Mouse (Mus musculus) intestine, embryonic 16.5 days (tissue): ENCODE measurements around the gene Rbfox3. TPM values are rescaled to one million over a fixed set of nuclear protein-coding genes. Genes with fewer than 3 reads are reported as not detected.
"Not testable (repeated sequence)": the region's sequence is repeated elsewhere in the genome, so short reads cannot be mapped to it uniquely, and the experiment has no call there.

Experiments
- ATAC-seq: fragments of 200-750 bp; cut with Nextera tagmentation; 2 replicates; pipeline ENCODE4 v1.8.0; 2017; ENCODE audit warnings: moderate TSS enrichment, moderate library complexity
- H3K27ac ChIP-seq: fragments of 300-500 bp; sonication (generic); 2 replicates; pipeline ENCODE4 v1.5.1; 2014; ENCODE audit warnings: mild to moderate bottlenecking, low read length
- H3K27me3 ChIP-seq: fragments of 300-500 bp; sonication (generic); replicated peaks from 2 replicates; pipeline ENCODE4 v1.6.1; 2014; ENCODE audit warnings: low read length, control low read depth, mixed read lengths; ENCODE audit not compliant: control insufficient read depth, insufficient read depth
- H3K36me3 ChIP-seq: fragments of 300-500 bp; sonication (generic); 2 replicates; pipeline ENCODE4 v1.6.1; 2014; ENCODE audit warnings: low read length, control low read depth; ENCODE audit not compliant: control insufficient read depth, insufficient read depth
- H3K4me1 ChIP-seq: fragments of 300-500 bp; sonication (generic); 2 replicates; pipeline ENCODE4 v1.6.1; 2014; ENCODE audit warnings: low read length, control low read depth, mixed read lengths; ENCODE audit not compliant: control insufficient read depth, insufficient read depth
- H3K4me2 ChIP-seq: fragments of 300-500 bp; sonication (generic); 2 replicates; pipeline ENCODE4 v1.6.1; 2014; ENCODE audit warnings: low read depth, low read length, control low read depth
- H3K4me3 ChIP-seq: fragments of 300-500 bp; sonication (generic); 2 replicates; pipeline ENCODE4 v1.5.1; 2014; ENCODE audit warnings: mild to moderate bottlenecking, low read length
- H3K9ac ChIP-seq: fragments of 300-500 bp; sonication (generic); 2 replicates; pipeline ENCODE4 v1.6.1; 2014; ENCODE audit warnings: low read depth, low read length
- H3K9me3 ChIP-seq: fragments of 300-500 bp; sonication (generic); 2 replicates; pipeline ENCODE4 v1.6.1; 2016; ENCODE audit warnings: low read length, control low read depth; ENCODE audit not compliant: control insufficient read depth
- WGBS: fragments of 180-500 bp; shearing (Covaris S2); extraction: QIAGEN DNeasy Blood & Tissue Kit; methylation state at CpG from one replicate; pipeline ENCODE4 v1.1.7; 2014; 5-methylcytosine and 5-hydroxymethylcytosine counted together
- polyA plus RNA-seq: library from polyadenylated mRNA; unstranded; fragments of >200 nt; fragmentation: Nextera tagmentation; extraction: Ambion mirVana; gene quantifications from 2 replicates; pipeline ENCODE4 v1.2.1, GENCODE M21; 2015

Gene Rbfox3
- polyA plus RNA-seq, 1 experiment from 2014 or later = 0.98 TPM

DNA sequence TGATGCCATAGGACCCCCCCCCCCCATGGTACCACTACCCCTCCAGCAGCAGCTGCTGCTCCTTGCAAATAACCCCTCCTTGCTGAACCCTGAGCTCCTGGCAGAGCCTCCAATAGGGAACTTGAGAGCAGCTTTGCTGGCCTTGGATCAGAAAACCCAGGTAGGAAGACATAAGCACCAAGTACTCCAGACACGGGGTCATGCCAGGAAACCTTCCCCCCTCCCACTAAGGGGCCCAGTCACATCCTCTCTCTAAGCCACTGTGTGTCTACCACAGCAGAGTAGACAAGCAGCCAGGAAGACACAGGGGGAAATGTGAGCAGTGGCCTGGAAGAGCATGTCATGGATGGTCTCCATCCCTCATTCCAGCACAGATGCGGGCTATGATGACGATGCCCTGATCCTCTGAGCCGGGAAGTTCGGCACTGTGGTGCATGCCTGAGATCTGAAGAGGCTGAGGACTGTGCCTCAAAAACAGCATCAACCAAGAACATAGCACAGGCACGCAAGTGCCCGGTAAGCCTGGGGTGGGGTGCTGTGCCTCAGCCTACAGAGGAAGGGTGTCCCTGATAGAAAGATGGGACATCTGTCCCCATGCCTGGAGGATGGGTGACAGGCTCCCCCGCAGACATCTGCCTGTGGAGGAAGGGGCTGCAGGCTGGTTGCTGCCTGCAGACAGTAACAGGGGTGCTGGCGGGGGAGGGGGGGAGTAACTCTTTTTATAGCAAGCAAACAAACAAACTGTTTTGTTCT, 119.1 kb downstream of the Rbfox3 start:
- 71% methylated on average over 9 of the region's 9 CpGs for WGBS
- H3K4me2 ChIP-seq = no peak overlapping the region
- no peak overlapping the region for H3K9ac ChIP-seq
- ATAC-seq = no peak
- H3K9me3 ChIP-seq = no peaks in the 10 kb centered on the region
- no peak overlapping the region for H3K27ac ChIP-seq
- H3K36me3 ChIP-seq = no peaks in the 10 kb centered on the region
- no peaks in the 10 kb centered on the region for H3K4me1 ChIP-seq
- no peaks in the 10 kb centered on the region for H3K27me3 ChIP-seq
- no peak overlapping the region for H3K4me3 ChIP-seq

- ATAC-seq = no peak
- no peaks in the 10 kb centered on the region for H3K36me3 ChIP-seq
- no peak overlapping the region for H3K4me2 ChIP-seq
- H3K27ac ChIP-seq = no peak overlapping the region
- no peak overlapping the region for H3K4me3 ChIP-seq
- no peaks in the 10 kb centered on the region for H3K4me1 ChIP-seq
- no peaks in the 10 kb centered on the region for H3K27me3 ChIP-seq
- H3K9me3 ChIP-seq = no peaks in the 10 kb centered on the region
- 62% methylated on average over 6 of the region's 6 CpGs for WGBS
- no peak overlapping the region for H3K9ac ChIP-seq
Measured at GRCm38 (mm10) chr11:118791391-118791790, 120.0 kb downstream of the Rbfox3 start.

GRCm38 (mm10) chr11:118788091-118788490, 123.3 kb downstream of the Rbfox3 start:
- no peak overlapping the region for H3K9ac ChIP-seq
- H3K27me3 ChIP-seq = no peaks in the 10 kb centered on the region
- 100% methylated on average over 1 of the region's 1 CpGs for WGBS
- H3K27ac ChIP-seq = no peak overlapping the region
- no peak for ATAC-seq
- H3K36me3 ChIP-seq = no peaks in the 10 kb centered on the region
- no peaks in the 10 kb centered on the region for H3K9me3 ChIP-seq
- no peak overlapping the region for H3K4me3 ChIP-seq
- no peaks in the 10 kb centered on the region for H3K4me1 ChIP-seq
- H3K4me2 ChIP-seq = no peak overlapping the region

- H3K36me3 ChIP-seq = no peaks in the 10 kb centered on the region
- H3K9ac ChIP-seq = no peak overlapping the region
- ATAC-seq = no peak
- H3K4me2 ChIP-seq = no peak overlapping the region
- H3K4me3 ChIP-seq = no peak overlapping the region
- no peaks in the 10 kb centered on the region for H3K9me3 ChIP-seq
- no peaks in the 10 kb centered on the region for H3K4me1 ChIP-seq
- H3K27ac ChIP-seq = no peak overlapping the region
- 87% methylated on average over 5 of the region's 5 CpGs for WGBS
- no peaks in the 10 kb centered on the region for H3K27me3 ChIP-seq
Measured at GRCm38 (mm10) chr11:118782677-118783076, 128.7 kb downstream of the Rbfox3 start.

DNA sequence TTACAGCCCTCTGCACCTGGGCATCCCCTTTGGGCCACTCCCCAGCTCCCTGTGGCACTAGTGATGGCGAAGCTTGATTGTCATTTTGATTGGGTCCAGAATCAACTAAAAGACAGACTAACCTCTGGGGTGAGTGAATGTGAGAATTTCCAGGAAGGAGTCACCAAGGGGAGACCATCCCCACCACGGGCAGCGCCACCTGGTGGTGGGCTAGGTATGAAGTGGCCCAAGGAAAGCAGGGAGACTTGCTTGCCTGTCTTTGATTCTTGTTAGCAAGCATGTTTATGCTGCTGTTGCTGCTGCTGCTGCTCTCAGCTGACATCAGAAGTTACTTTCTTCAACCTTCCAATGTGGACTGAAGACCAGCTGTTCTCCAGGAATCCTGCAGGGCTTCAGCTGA, 135.6 kb downstream of the Rbfox3 start:
- H3K4me1 ChIP-seq = no peaks in the 10 kb centered on the region
- H3K9me3 ChIP-seq = no peaks in the 10 kb centered on the region
- H3K27me3 ChIP-seq = no peaks in the 10 kb centered on the region
- no peak for ATAC-seq
- H3K36me3 ChIP-seq = no peaks in the 10 kb centered on the region
- 17% methylated on average over 3 of the region's 3 CpGs for WGBS
- H3K4me3 ChIP-seq = no peak overlapping the region
- H3K27ac ChIP-seq = no peak overlapping the region
- no peak overlapping the region for H3K9ac ChIP-seq
- no peak overlapping the region for H3K4me2 ChIP-seq

GRCm38 (mm10) chr11:118774777-118775176, 136.6 kb downstream of the Rbfox3 start:
- not testable (repeated sequence) for H3K4me1 ChIP-seq, H3K36me3 ChIP-seq, H3K27me3 ChIP-seq, H3K4me2 ChIP-seq, H3K9ac ChIP-seq, H3K9me3 ChIP-seq, H3K27ac ChIP-seq, H3K4me3 ChIP-seq, ATAC-seq
- 75% methylated on average over 2 of the region's 2 CpGs for WGBS

DNA sequence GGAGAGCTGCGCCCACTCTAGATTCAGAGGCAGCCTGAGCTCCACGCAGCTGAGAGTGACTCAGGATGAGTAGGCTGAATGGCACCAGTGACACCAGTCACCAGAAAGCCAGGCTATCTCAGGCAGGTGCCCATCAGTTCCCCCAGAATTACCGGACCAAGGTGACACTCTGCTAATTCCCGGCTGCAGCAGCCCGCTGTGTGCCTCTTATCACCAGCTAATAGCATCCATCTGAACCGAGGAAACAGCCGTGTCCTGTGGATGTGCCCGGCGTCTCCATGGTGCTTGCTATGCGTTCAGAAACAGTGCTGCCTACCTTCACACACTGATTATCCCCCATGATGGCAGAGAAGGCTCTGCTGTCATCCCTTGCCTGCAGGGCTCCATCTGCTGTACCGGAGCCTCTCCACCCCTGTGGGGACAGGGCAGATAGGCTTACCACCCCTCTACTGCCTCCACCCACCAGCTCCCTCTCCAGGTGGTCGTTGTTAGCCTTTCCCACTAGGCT, 138.3 kb downstream of the Rbfox3 start:
- Histone ChIP-seq H3K9ac (no peak overlapping the region), H3K4me1 (0 out of 2 replicates have a peak, but pooled peaks cover 5% of the 10 kb centered on the region), H3K9me3 (no peaks in the 10 kb centered on the region), H3K4me3 (no peak overlapping the region), H3K36me3 (no peaks in the 10 kb centered on the region), H3K4me2 (no peak overlapping the region), H3K27ac (no peak overlapping the region), H3K27me3 (no peaks in the 10 kb centered on the region)
- 56% methylated on average over 12 of the region's 12 CpGs for WGBS
- no peak for ATAC-seq

DNA sequence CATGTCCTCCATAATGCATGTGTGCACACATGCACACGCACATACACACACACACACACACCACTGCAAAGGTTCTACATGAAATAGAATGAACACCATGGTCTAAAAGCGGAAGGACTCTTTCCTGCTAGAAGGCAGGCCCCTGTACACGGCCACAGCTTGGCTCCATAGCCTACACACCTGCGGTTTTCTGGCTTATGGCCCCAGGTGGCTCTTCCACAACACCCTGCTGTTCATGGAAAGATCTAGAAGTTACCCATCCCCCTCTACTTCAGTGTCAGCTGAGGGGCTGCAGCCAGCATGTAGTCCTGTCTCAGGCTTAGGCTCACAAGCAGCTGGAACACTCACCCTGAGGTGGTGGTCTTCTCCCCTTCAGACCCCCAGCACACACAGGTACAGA, 140.0 kb downstream of the Rbfox3 start:
- H3K27me3 ChIP-seq = no peaks in the 10 kb centered on the region
- H3K9me3 ChIP-seq = no peaks in the 10 kb centered on the region
- H3K9ac ChIP-seq = no peak overlapping the region
- WGBS = 84% methylated on average over 4 of the region's 4 CpGs
- no peak overlapping the region for H3K4me2 ChIP-seq
- 0 out of 2 replicates have a peak, but pooled peaks cover 5% of the 10 kb centered on the region for H3K4me1 ChIP-seq
- no peaks in the 10 kb centered on the region for H3K36me3 ChIP-seq
- ATAC-seq = no peak
- H3K27ac ChIP-seq = no peak overlapping the region
- H3K4me3 ChIP-seq = no peak overlapping the region

GRCm38 (mm10) chr11:118770789-118771188, 140.6 kb downstream of the Rbfox3 start:
- WGBS = 91% methylated on average over 7 of the region's 7 CpGs
- no peaks in the 10 kb centered on the region for H3K9me3 ChIP-seq
- no peak for ATAC-seq

More at GRCm38 (mm10) chr11:118770789-118771188, 140.6 kb downstream of the Rbfox3 start:
- H3K36me3 ChIP-seq = no peaks in the 10 kb centered on the region
- no peak overlapping the region for H3K9ac ChIP-seq
- H3K27me3 ChIP-seq = no peaks in the 10 kb centered on the region
- H3K4me2 ChIP-seq = no peak overlapping the region
- H3K27ac ChIP-seq = no peak overlapping the region
- no peak overlapping the region for H3K4me3 ChIP-seq
- H3K4me1 ChIP-seq = 0 out of 2 replicates have a peak, but pooled peaks cover 5% of the 10 kb centered on the region
